Mouse (Mus musculus) E14TG2a.4 (cell line): ENCODE measurements around the gene Agap1.

ENCODE experiments used
- H3K27me3 ChIP-seq: 2 replicates; pipeline ENCODE4 v1.6.1; 2014; ENCODE audit warnings: low read length, control low read depth; ENCODE audit not compliant: insufficient read depth
- H3K36me3 ChIP-seq: 2 replicates; pipeline ENCODE4 v1.6.1; 2014; ENCODE audit warnings: low read length, control low read depth; ENCODE audit not compliant: insufficient read depth
- H3K4me1 ChIP-seq: replicated peaks from 2 replicates; pipeline ENCODE4 v1.6.1; 2014; ENCODE audit warnings: low read depth, low read length, control low read depth
- H3K4me3 ChIP-seq: replicated peaks from 2 replicates; pipeline ENCODE4 v1.5.1; 2014; ENCODE audit warnings: mild to moderate bottlenecking, low read length
- H3K9me3 ChIP-seq: 2 replicates; pipeline ENCODE4 v1.6.1; 2014; ENCODE audit warnings: low read length, control low read depth
- CTCF ChIP-seq: conservative IDR thresholded peaks from 2 replicates; pipeline ENCODE4 v1.5.1; 2014; ENCODE audit warnings: low read length
- NANOG ChIP-seq: IDR thresholded peaks from 2 replicates; pipeline ENCODE4 v1.6.1; 2014; ENCODE audit warnings: borderline replicate concordance, low read length, mixed read lengths
- POU5F1 ChIP-seq: IDR thresholded peaks from 2 replicates; pipeline ENCODE4 v1.6.1; 2014; ENCODE audit warnings: low read length, borderline replicate concordance

Agap1 gene

GRCm38 (mm10) chr1:89467321-89468069 is 12.9 kb downstream of the Agap1 start:
- Histone ChIP-seq H3K27me3 (no peaks in the 10 kb centered on the region), H3K36me3 (0 out of 2 replicates have a peak, but pooled peaks cover 4% of the 10 kb centered on the region), H3K4me1 (peaks cover 88% of the 10 kb centered on the region), H3K9me3 (no peaks in the 10 kb centered on the region), H3K4me3 (peak overlapping the region; percentile 23; the same call in 1 of the 2 replicates)
- TF ChIP-seq CTCF = no peak
- no peak for TF ChIP-seq POU5F1
- no peak for TF ChIP-seq NANOG

DNA sequence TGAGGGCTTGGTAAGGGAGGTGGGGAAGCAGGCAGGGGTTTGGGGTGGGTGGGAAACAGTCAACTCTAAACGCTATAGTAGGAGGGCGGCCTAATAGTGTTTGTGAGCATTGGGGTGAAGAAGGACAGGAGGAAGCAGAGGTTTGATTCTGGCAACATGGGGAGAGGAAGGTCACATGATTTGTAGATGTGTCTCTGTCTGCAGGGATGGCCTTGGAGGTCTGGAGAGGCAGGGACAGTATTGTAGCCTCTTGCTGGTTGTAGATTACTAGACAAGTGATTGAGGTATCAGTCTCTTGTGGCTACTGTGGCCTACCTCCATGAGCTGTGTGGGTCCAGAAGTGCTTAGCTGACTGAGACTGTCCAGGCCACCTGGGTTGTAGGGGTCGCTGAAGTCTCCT is 13.5 kb downstream of the Agap1 start:
- Histone ChIP-seq H3K4me3 (no peak overlapping the region), H3K9me3 (no peaks in the 10 kb centered on the region), H3K4me1 (peaks cover 87% of the 10 kb centered on the region), H3K36me3 (0 out of 2 replicates have a peak, but pooled peaks cover 4% of the 10 kb centered on the region), H3K27me3 (no peaks in the 10 kb centered on the region)
- TF ChIP-seq CTCF = no peak
- TF ChIP-seq NANOG = no peak
- TF ChIP-seq POU5F1 = no peak

- Histone ChIP-seq H3K4me3 (no peak overlapping the region), H3K27me3 (no peaks in the 10 kb centered on the region), H3K9me3 (no peaks in the 10 kb centered on the region), H3K36me3 (peaks cover 6% of the 10 kb centered on the region; the same call in 1 of the 2 replicates), H3K4me1 (peaks cover 78% of the 10 kb centered on the region)
- no peak for TF ChIP-seq NANOG
- TF ChIP-seq POU5F1 = no peak
- no peak for TF ChIP-seq CTCF
Measured at GRCm38 (mm10) chr1:89471430-89471829, 16.8 kb downstream of the Agap1 start.

DNA sequence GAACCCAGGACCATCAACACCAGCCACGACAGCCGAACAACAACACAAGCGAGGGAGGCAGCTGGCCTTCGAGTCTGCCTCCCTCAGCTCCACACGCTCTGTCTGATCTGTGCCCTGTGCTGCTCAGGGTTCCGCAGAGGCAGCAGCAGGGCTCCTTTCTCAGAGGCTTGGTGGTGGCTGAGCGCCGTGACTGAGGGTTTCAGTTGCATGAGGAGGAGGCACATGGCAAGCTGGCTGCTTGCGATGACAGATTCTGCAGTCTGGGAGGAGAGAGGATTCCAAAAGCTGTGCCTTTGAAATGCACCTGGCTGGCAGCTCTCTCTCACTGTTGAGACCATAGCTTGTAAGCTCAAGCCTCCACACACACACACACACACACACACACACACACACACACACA is 17.3 kb downstream of the Agap1 start:
- peaks cover 6% of the 10 kb centered on the region; the same call in 1 of the 2 replicates for H3K36me3 ChIP-seq
- no peaks in the 10 kb centered on the region for H3K9me3 ChIP-seq
- no peak overlapping the region for H3K4me3 ChIP-seq
- H3K27me3 ChIP-seq = no peaks in the 10 kb centered on the region
- TF ChIP-seq POU5F1 (no peak), CTCF (no peak), NANOG (no peak)
- peaks cover 76% of the 10 kb centered on the region for H3K4me1 ChIP-seq

- TF ChIP-seq CTCF (no peak), POU5F1 (no peak), NANOG (no peak)
- Histone ChIP-seq H3K9me3 (no peaks in the 10 kb centered on the region), H3K27me3 (no peaks in the 10 kb centered on the region), H3K4me3 (no peak overlapping the region), H3K4me1 (peaks cover 59% of the 10 kb centered on the region), H3K36me3 (peaks cover 6% of the 10 kb centered on the region; the same call in 1 of the 2 replicates)
Measured at GRCm38 (mm10) chr1:89473946-89474345, 19.3 kb downstream of the Agap1 start.

GRCm38 (mm10) chr1:89474853-89475252 is 20.2 kb downstream of the Agap1 start:
- TF ChIP-seq CTCF (no peak), POU5F1 (no peak), NANOG (no peak)
- no peak overlapping the region for H3K4me3 ChIP-seq
- H3K4me1 ChIP-seq = peaks cover 55% of the 10 kb centered on the region
- no peaks in the 10 kb centered on the region for H3K27me3 ChIP-seq
- H3K9me3 ChIP-seq = no peaks in the 10 kb centered on the region
- H3K36me3 ChIP-seq = peaks cover 6% of the 10 kb centered on the region; the same call in 1 of the 2 replicates

DNA sequence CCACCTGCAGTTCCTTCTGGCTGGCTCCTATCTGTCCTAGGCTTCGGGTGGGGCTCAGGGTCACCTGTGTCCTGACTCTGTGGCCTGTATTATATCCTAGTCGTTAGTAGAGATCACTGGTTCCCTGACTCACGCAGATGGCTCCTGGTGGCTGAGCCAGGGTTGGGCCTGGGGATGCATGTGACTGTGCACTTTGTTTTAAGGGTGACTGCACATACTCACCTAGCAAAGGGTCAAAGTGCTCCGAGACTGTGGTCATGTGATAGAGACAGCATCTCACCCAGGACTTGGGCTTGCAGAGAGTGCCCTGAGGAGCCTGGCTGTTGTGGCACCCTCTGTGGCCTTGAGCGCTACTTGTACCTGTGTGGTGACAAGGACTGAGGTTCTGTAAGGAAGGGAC is 22.4 kb downstream of the Agap1 start:
- peaks cover 2% of the 10 kb centered on the region; the same call in 1 of the 2 replicates for H3K36me3 ChIP-seq
- no peak overlapping the region for H3K4me3 ChIP-seq
- peaks cover 46% of the 10 kb centered on the region for H3K4me1 ChIP-seq
- no peaks in the 10 kb centered on the region for H3K9me3 ChIP-seq
- TF ChIP-seq NANOG (no peak), POU5F1 (no peak), CTCF (no peak)
- no peaks in the 10 kb centered on the region for H3K27me3 ChIP-seq

- H3K4me1 ChIP-seq = peaks cover 49% of the 10 kb centered on the region
- H3K36me3 ChIP-seq = peaks cover 2% of the 10 kb centered on the region; the same call in 1 of the 2 replicates
- H3K4me3 ChIP-seq = no peak overlapping the region
- TF ChIP-seq POU5F1 = no peak
- TF ChIP-seq CTCF = no peak
- TF ChIP-seq NANOG = no peak
- H3K9me3 ChIP-seq = no peaks in the 10 kb centered on the region
- H3K27me3 ChIP-seq = no peaks in the 10 kb centered on the region
Measured at GRCm38 (mm10) chr1:89478571-89479460, 24.2 kb downstream of the Agap1 start.
